ENCODE assay signal across 14 mouse cellular contexts in genomic region chr10:115811519-115811918, GRCm38 (mm10). TPM values are rescaled to one million over a fixed set of nuclear protein-coding genes. Genes with fewer than 3 reads are reported as not detected.
"Had no signal": no experiment of that assay in that cellular context is flagged by ENCODE, and none has a peak within 500 bp of the region (broad histone marks: within the 10 kb centered on the region; RNA-seq: fewer than 3 reads in every experiment).

No protein-coding gene starts in this region.

- H3K9me3 ChIP-seq: liver, embryonic 13.5 days; lung, embryonic 15.5 days; midbrain, embryonic 13.5 days; neural tube, embryonic 15.5 days had no signal

- H3K36me3 ChIP-seq: liver, embryonic 13.5 days; lung, embryonic 15.5 days; midbrain, embryonic 13.5 days; neural tube, embryonic 15.5 days had no signal

- H3K27ac ChIP-seq: liver, embryonic 13.5 days; lung, embryonic 15.5 days; macrophage; midbrain, embryonic 13.5 days; neural tube, embryonic 15.5 days had no signal

- ATAC-seq: liver, postnatal 0 days; midbrain, embryonic 13.5 days had no signal

- H3K9ac ChIP-seq: liver, embryonic 13.5 days; liver, postnatal 0 days; lung, embryonic 15.5 days; midbrain, embryonic 13.5 days; neural tube, embryonic 15.5 days had no signal

- H3K4me2 ChIP-seq: liver, embryonic 13.5 days; lung, embryonic 15.5 days; midbrain, embryonic 13.5 days; neural tube, embryonic 15.5 days had no signal

- H3K4me1 ChIP-seq: lung, embryonic 15.5 days; midbrain, embryonic 13.5 days; neural tube, embryonic 15.5 days had no signal

- H3K4me3 ChIP-seq: liver, embryonic 13.5 days; lung, embryonic 15.5 days; midbrain, embryonic 13.5 days; myocyte; neural tube, embryonic 15.5 days had no signal

- DNase-seq: kidney, adult 18-20 months; left cerebral cortex, postnatal 4 days; liver; liver, embryonic 13.5 days; liver, postnatal 0 days; lung, postnatal 14 days; right cerebral cortex, adult 18-20 months; right cerebral cortex, postnatal 25 days; thymus, postnatal 36 days had no signal

- H3K27me3 ChIP-seq: liver, embryonic 13.5 days; lung, embryonic 15.5 days; midbrain, embryonic 13.5 days; neural tube, embryonic 15.5 days had no signal

RNA-seq across cellular contexts. Expression of gene Tspan8, which starts 5.1 kb away (rescaled TPM):
- polyA plus RNA-seq: macrophage had no signal
